Mouse (Mus musculus) MEL (cell line): ENCODE measurements around the gene Kif5c. TPM values are rescaled to one million over a fixed set of nuclear protein-coding genes. Genes with fewer than 3 reads are reported as not detected.

ENCODE experiments used
- DNase-seq: peaks from one replicate; pipeline ENCODE4 v3.0.0; 2011; ENCODE audit warnings: low read depth, low spot score
- H3K27ac ChIP-seq: 2 replicates; pipeline ENCODE4 v1.5.1; 2012; ENCODE audit warnings: low read depth, mild to moderate bottlenecking, control low read depth, low read length, moderate library complexity; ENCODE audit not compliant: control insufficient read depth
- H3K27me3 ChIP-seq, 2 experiments: fragments of 150-350 bp in 1 of 2; sonication (generic) in 1 of 2; 2 replicates each; pipeline ENCODE4 v1.6.1; 2012; ENCODE audit warnings: low read length in 2 of 2, mild to moderate bottlenecking in 2 of 2, improper control_type of control experiment in 1 of 2, moderate library complexity in 1 of 2; ENCODE audit not compliant: insufficient read depth in 2 of 2, control insufficient read depth in 1 of 2
- H3K36me3 ChIP-seq, 2 experiments: 2 replicates each; pipeline ENCODE4 v1.6.1; 2012 to 2014; ENCODE audit warnings: low read length in 2 of 2, improper control_type of control experiment in 1 of 2, inconsistent platforms in 1 of 2, mild to moderate bottlenecking in 1 of 2; ENCODE audit not compliant: insufficient read depth in 2 of 2, control insufficient read depth in 1 of 2
- H3K4me1 ChIP-seq, 2 experiments: fragments of 150-350 bp in 1 of 2; sonication (generic) in 1 of 2; 2 replicates each; pipeline ENCODE4 v1.6.1; 2012; ENCODE audit warnings: low read length in 2 of 2, improper control_type of control experiment in 1 of 2, mild to moderate bottlenecking in 1 of 2; ENCODE audit not compliant: insufficient read depth in 2 of 2, control insufficient read depth in 1 of 2
- H3K4me3 ChIP-seq, 2 experiments: fragments of 150-350 bp in 1 of 2; sonication (generic) in 1 of 2; 2 replicates each; pipeline ENCODE4 v1.5.1; 2012; ENCODE audit warnings: low read depth in 2 of 2, low read length in 2 of 2, mild to moderate bottlenecking in 2 of 2, moderate library complexity in 2 of 2, control low read depth in 1 of 2, improper control_type of control experiment in 1 of 2; ENCODE audit not compliant: control insufficient read depth in 1 of 2, insufficient read depth in 1 of 2
- H3K79me2 ChIP-seq: 2 replicates; pipeline ENCODE4 v1.6.1; 2012; ENCODE audit warnings: mild to moderate bottlenecking, low read length, moderate library complexity; ENCODE audit not compliant: control insufficient read depth, poor library complexity, insufficient read depth
- H3K9ac ChIP-seq: 2 replicates; pipeline ENCODE4 v1.6.1; 2012; ENCODE audit warnings: low read depth, mild to moderate bottlenecking, control low read depth, low read length, moderate library complexity; ENCODE audit not compliant: control insufficient read depth, poor library complexity, severe bottlenecking
- H3K9me3 ChIP-seq: fragments of 150-350 bp; sonication (generic); replicated peaks from 2 replicates; pipeline ENCODE4 v1.6.1; 2012; ENCODE audit warnings: mild to moderate bottlenecking, low read length, improper control_type of control experiment, moderate library complexity; ENCODE audit not compliant: insufficient read depth
- BHLHE40 ChIP-seq: IDR thresholded peaks from 2 replicates; pipeline ENCODE4 v1.6.1; 2012; ENCODE audit warnings: low read depth, mild to moderate bottlenecking, inconsistent platforms, low read length, improper control_type of control experiment, borderline replicate concordance
- CHD1 ChIP-seq: IDR thresholded peaks from 2 replicates; pipeline ENCODE4 v1.6.1; 2012; ENCODE audit warnings: low read depth, mild to moderate bottlenecking, inconsistent platforms, low read length, improper control_type of control experiment
- CHD2 ChIP-seq: IDR thresholded peaks from 2 replicates; pipeline ENCODE4 v1.6.1; 2011; ENCODE audit warnings: low read length, improper control_type of control experiment
- CTCF ChIP-seq, 3 experiments: IDR thresholded peaks in 2 of 3; conservative IDR thresholded peaks in 1 of 3; 2 replicates each; pipeline ENCODE4 v1.5.1; 2011 to 2012; ENCODE audit warnings: low read length in 3 of 3, low read depth in 2 of 3, mild to moderate bottlenecking in 2 of 3, improper control_type of control experiment in 1 of 3, inconsistent platforms in 1 of 3, mixed read lengths in 1 of 3, moderate library complexity in 1 of 3; ENCODE audit not compliant: control insufficient read depth in 1 of 3, insufficient read depth in 1 of 3, poor library complexity in 1 of 3, severe bottlenecking in 1 of 3
- ELF1 ChIP-seq: IDR thresholded peaks from 2 replicates; pipeline ENCODE4 v1.6.1; 2014; ENCODE audit warnings: low read depth, mild to moderate bottlenecking, inconsistent platforms, low read length, improper control_type of control experiment, moderate library complexity
- EP300 ChIP-seq, 2 experiments: IDR thresholded peaks; 2 replicates each; pipeline ENCODE4 v1.6.1; 2011; ENCODE audit warnings: improper control_type of control experiment in 2 of 2, low read length in 2 of 2, low read depth in 1 of 2, mild to moderate bottlenecking in 1 of 2
- ETS1 ChIP-seq: IDR thresholded peaks from 2 replicates; pipeline ENCODE4 v1.6.1; 2012; ENCODE audit warnings: low read depth, mild to moderate bottlenecking, inconsistent platforms, low read length, improper control_type of control experiment, moderate library complexity
- GABPA ChIP-seq: IDR thresholded peaks from 2 replicates; pipeline ENCODE4 v1.6.1; 2012; ENCODE audit warnings: low read depth, mild to moderate bottlenecking, inconsistent platforms, low read length, improper control_type of control experiment, moderate library complexity
- GATA1 ChIP-seq: IDR thresholded peaks from 2 replicates; pipeline ENCODE4 v1.6.1; 2011; ENCODE audit warnings: low read depth, low read length, improper control_type of control experiment
- HCFC1 ChIP-seq: IDR thresholded peaks from 2 replicates; pipeline ENCODE4 v1.6.1; 2012; ENCODE audit warnings: low read depth, mild to moderate bottlenecking, inconsistent platforms, low read length, improper control_type of control experiment, moderate library complexity
- KAT2A ChIP-seq: conservative IDR thresholded peaks from 2 replicates; pipeline ENCODE4 v1.6.1; 2012; ENCODE audit warnings: low read depth, low read length, improper control_type of control experiment, inconsistent platforms
- MAFK ChIP-seq: IDR thresholded peaks from 2 replicates; pipeline ENCODE4 v1.6.1; 2011; ENCODE audit warnings: low read depth, mild to moderate bottlenecking, low read length, improper control_type of control experiment, borderline replicate concordance
- MAX ChIP-seq: IDR thresholded peaks from 2 replicates; pipeline ENCODE4 v1.6.1; 2011; ENCODE audit warnings: low read length, improper control_type of control experiment
- MEF2A ChIP-seq: IDR thresholded peaks from 2 replicates; pipeline ENCODE4 v1.6.1; 2014; ENCODE audit warnings: low read depth, mild to moderate bottlenecking, inconsistent platforms, low read length, improper control_type of control experiment; ENCODE audit not compliant: poor library complexity, insufficient replicate concordance, severe bottlenecking; ENCODE audit errors: extremely low read depth
- MYC ChIP-seq: IDR thresholded peaks from 2 replicates; pipeline ENCODE4 v1.6.1; 2011; ENCODE audit warnings: low read depth, mild to moderate bottlenecking, low read length, improper control_type of control experiment, moderate library complexity
- NRF1 ChIP-seq: IDR thresholded peaks from 2 replicates; pipeline ENCODE4 v1.6.1; 2014; ENCODE audit warnings: low read depth, mild to moderate bottlenecking, inconsistent platforms, low read length, improper control_type of control experiment, moderate library complexity; ENCODE audit not compliant: poor library complexity, insufficient read depth, severe bottlenecking
- POLR2A ChIP-seq, 2 experiments: IDR thresholded peaks; 2 replicates each; pipeline ENCODE4 v1.6.1; 2011 to 2012; ENCODE audit warnings: low read length in 2 of 2, mild to moderate bottlenecking in 2 of 2, control low read depth in 1 of 2, improper control_type of control experiment in 1 of 2, low read depth in 1 of 2, moderate library complexity in 1 of 2; ENCODE audit not compliant: control insufficient read depth in 1 of 2, insufficient read depth in 1 of 2, poor library complexity in 1 of 2
- POLR2AphosphoS2 ChIP-seq: IDR thresholded peaks from 2 replicates; pipeline ENCODE4 v1.6.1; 2011; ENCODE audit warnings: low read length, improper control_type of control experiment
- POLR2AphosphoS5 ChIP-seq: IDR thresholded peaks from 2 replicates; pipeline ENCODE4 v1.6.1; 2012; ENCODE audit warnings: low read depth, borderline replicate concordance, mild to moderate bottlenecking, inconsistent platforms, low read length, moderate library complexity, mixed read lengths
- RAD21 ChIP-seq: IDR thresholded peaks from 2 replicates; pipeline ENCODE4 v1.6.1; 2011; ENCODE audit warnings: mild to moderate bottlenecking, low read depth, low read length, improper control_type of control experiment
- SIN3A ChIP-seq: IDR thresholded peaks from 2 replicates; pipeline ENCODE4 v1.6.1; 2012; ENCODE audit warnings: low read length, improper control_type of control experiment, inconsistent platforms
- SMC3 ChIP-seq: IDR thresholded peaks from 2 replicates; pipeline ENCODE4 v1.6.1; 2011; ENCODE audit warnings: low read depth, low read length, improper control_type of control experiment
- TBP ChIP-seq: IDR thresholded peaks from 2 replicates; pipeline ENCODE4 v1.8.0; 2011; ENCODE audit warnings: low read depth, low read length, improper control_type of control experiment
- UBTF ChIP-seq: IDR thresholded peaks from 2 replicates; pipeline ENCODE4 v1.6.1; 2012; ENCODE audit warnings: low read depth, mild to moderate bottlenecking, inconsistent platforms, low read length, improper control_type of control experiment, moderate library complexity, borderline replicate concordance; ENCODE audit not compliant: insufficient read depth
- USF1 ChIP-seq: IDR thresholded peaks from 2 replicates; pipeline ENCODE4 v1.6.1; 2014; ENCODE audit warnings: low read depth, mild to moderate bottlenecking, inconsistent platforms, low read length, improper control_type of control experiment, moderate library complexity
- USF2 ChIP-seq, 2 experiments: IDR thresholded peaks; 2 replicates each; pipeline ENCODE4 v1.6.1; 2011 to 2012; ENCODE audit warnings: improper control_type of control experiment in 2 of 2, low read length in 2 of 2, borderline replicate concordance in 1 of 2, inconsistent platforms in 1 of 2, low read depth in 1 of 2, mild to moderate bottlenecking in 1 of 2; ENCODE audit not compliant: insufficient read depth in 1 of 2
- ZC3H11A ChIP-seq: IDR thresholded peaks from 2 replicates; pipeline ENCODE4 v1.6.1; 2012; ENCODE audit warnings: low read depth, mild to moderate bottlenecking, inconsistent platforms, low read length, improper control_type of control experiment
- ZMIZ1 ChIP-seq: IDR thresholded peaks from 2 replicates; pipeline ENCODE4 v1.6.1; 2012; ENCODE audit warnings: low read depth, mild to moderate bottlenecking, inconsistent platforms, low read length, improper control_type of control experiment, moderate library complexity
- polyA plus RNA-seq, 2 experiments: library from polyadenylated mRNA; stranded (reverse) in 1 of 2; unstranded in 1 of 2; fragments of >175 nt in 1 of 2; fragments of >200 nt in 1 of 2; gene quantifications; 2 replicates each; pipeline versions ENCODE4 v1.2.1 to v1.2.4; 2012; ENCODE audit warnings: low replicate concordance in 2 of 2, low read depth in 1 of 2; ENCODE audit not compliant: insufficient read length in 2 of 2, insufficient read depth in 1 of 2, missing spikeins in 1 of 2
- total RNA-seq: library from RNA; depleted of rRNA; stranded (reverse); fragments of 300-350 nt; gene quantifications from 2 replicates; pipeline ENCODE4 v1.2.3, GENCODE M21; 2012

The Kif5c gene
- total and polyA plus RNA-seq, 3 experiments: 0.26 to 0.39 TPM; not detected in 1

DNA sequence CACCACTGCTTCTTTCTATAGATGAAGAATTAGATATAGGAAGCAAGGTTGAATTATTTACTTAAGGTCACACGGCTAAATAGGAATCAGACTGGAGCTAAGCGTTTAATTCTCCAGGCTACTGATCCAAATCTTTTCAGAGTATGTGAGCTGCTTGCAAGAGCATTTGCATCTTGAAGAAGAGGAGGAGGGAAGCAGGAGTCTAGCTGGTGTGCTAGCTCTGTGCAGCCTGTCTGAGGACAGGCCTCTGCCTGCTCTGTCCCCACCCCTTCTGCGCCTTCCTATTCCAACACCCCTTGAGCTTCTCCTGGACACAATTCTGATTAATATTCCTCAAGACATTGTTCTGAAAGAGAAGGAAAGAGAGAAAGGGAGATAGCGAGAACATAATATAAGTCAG, 123.8 kb downstream of the Kif5c start:
- Histone ChIP-seq H3K9me3 (no peaks in the 10 kb centered on the region), H3K9ac (no peak overlapping the region), H3K27me3 (no peaks in the 10 kb centered on the region), H3K4me1 (peaks cover 0 to 10% of the 10 kb centered on the region in 2 experiments; a peak in 2 of 4 replicates), H3K4me3 (no peak overlapping the region)
- no peak for DNase-seq
- TF ChIP-seq ZMIZ1 (no peak), ZC3H11A (no peak), KAT2A (no peak), GATA1 (no peak), MEF2A (no peak), ETS1 (no peak), POLR2AphosphoS2 (no peak), RAD21 (no peak), POLR2AphosphoS5 (no peak), USF2 (IDR thresholded peaks at IDR 0.05; ENCODE audit: borderline replicate concordance in 1 of 2, insufficient read depth in 1 of 2, low read depth in 1 of 2, low read length in 2 of 2) (no peak), CHD2 (no peak), POLR2A (IDR thresholded peaks at IDR 0.05; ENCODE audit: control insufficient read depth in 1 of 2, insufficient read depth in 1 of 2, low read depth in 1 of 2, low read length in 2 of 2, poor library complexity in 1 of 2) (no peak), SIN3A (no peak), USF1 (no peak), MAFK (no peak), MAX (no peak), GABPA (no peak)
- TF ChIP-seq, all 39 proteins: peak for 0
- Histone ChIP-seq H3K79me2 (no peaks in the 10 kb centered on the region), H3K36me3 (peaks cover 0 to 2% of the 10 kb centered on the region in 2 experiments; a peak in 1 of 4 replicates), H3K27ac (no peak overlapping the region)

DNA sequence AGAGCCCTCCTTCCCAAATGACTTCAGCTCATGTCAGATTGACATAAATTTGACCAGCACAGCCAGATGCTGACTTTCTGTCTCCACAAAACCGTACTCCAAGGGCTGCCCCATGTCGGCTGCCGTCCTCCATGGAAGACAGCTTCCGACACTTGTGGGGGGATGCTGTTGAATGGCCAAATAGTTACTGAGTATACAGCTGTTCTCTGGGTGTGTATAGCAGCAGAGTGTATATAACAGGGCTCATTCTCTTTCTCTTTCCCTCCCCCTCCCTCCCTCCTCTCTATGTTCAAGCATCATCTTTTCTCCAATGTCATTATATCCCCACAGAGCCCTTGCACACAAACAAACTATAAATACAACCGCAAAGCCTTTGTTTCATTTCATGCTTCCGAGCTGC, 124.7 kb downstream of the Kif5c start:
- Histone ChIP-seq H3K27ac (no peak overlapping the region), H3K4me1 (peaks cover 0 to 10% of the 10 kb centered on the region in 2 experiments; a peak in 2 of 4 replicates), H3K27me3 (no peaks in the 10 kb centered on the region), H3K9me3 (no peaks in the 10 kb centered on the region), H3K36me3 (peaks cover 0 to 2% of the 10 kb centered on the region in 2 experiments; a peak in 1 of 4 replicates), H3K4me3 (no peak overlapping the region), H3K9ac (no peak overlapping the region), H3K79me2 (no peaks in the 10 kb centered on the region)
- no peak for DNase-seq
- TF ChIP-seq POLR2AphosphoS2: no peak
- no peak for TF ChIP-seq TBP
- TF ChIP-seq UBTF: no peak
- no peak for TF ChIP-seq NRF1
- no peak for TF ChIP-seq USF2 (IDR thresholded peaks at IDR 0.05; ENCODE audit: borderline replicate concordance in 1 of 2, insufficient read depth in 1 of 2, low read depth in 1 of 2, low read length in 2 of 2)
- no peak for TF ChIP-seq ELF1
- no peak for TF ChIP-seq MYC
- no peak for TF ChIP-seq SMC3
- TF ChIP-seq CHD1: no peak
- TF ChIP-seq KAT2A: no peak
- TF ChIP-seq RAD21: no peak
- no peak for TF ChIP-seq HCFC1
- TF ChIP-seq CHD2: no peak
- no peak for TF ChIP-seq EP300 (IDR thresholded peaks at IDR 0.05; ENCODE audit: low read depth in 1 of 2, low read length in 2 of 2)
- TF ChIP-seq BHLHE40: no peak
- no peak for TF ChIP-seq ZMIZ1
- no peak for TF ChIP-seq CTCF (IDR thresholded peaks at IDR 0.05 in 2 of 3, conservative IDR thresholded peaks at IDR 0.05 in 1 of 3; ENCODE audit: control insufficient read depth in 1 of 3, insufficient read depth in 1 of 3, low read depth in 2 of 3, low read length in 3 of 3, poor library complexity in 1 of 3, severe bottlenecking in 1 of 3)
